Mouse (Mus musculus): ENCODE data around the gene Ggcx. TPM values are rescaled to one million over a fixed set of nuclear protein-coding genes. Genes with fewer than 3 reads are reported as not detected.

Ggcx gene
- total RNA-seq (2021) = 10 to 100 TPM; 20.3 to 20.5 TPM
- long read RNA-seq, partial matches to known transcripts = 0 of 3 reads
- long read RNA-seq, other reads (novel, unspliced or antisense) = 1 of 3 reads

DNA sequence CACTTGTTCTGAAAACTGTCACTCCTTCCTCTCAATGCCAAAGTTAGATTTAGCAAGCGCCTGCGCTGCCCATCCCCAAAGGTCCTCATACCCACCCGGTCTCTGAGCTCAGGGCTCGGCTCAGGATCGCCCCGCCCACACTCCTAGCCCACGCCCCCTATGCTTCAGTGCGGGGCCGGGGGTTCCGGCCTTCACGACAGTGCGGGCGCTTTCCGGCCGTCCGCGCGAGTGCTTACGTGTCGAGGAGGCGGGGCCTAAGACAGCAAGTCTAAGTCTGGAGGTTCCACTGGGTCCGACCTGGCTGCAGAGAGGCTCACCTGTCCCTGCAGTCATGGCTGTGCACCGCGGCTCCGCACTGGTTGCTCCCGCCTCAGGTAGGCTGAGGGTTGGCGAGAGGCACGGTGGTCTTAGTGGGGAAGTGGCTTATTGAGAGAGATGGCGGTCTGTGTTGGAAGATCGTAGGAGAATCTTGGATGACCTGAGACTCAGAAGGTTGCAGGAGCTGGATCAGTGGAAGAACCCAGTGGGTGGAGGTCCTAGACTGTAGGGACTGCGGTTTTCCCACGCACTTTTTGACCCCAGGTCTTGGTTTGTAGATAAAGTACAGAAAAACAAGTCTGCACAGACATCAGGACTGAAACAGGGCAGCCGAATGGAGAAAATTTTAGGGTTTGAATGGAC, at the start of gene Ggcx:
TSS of gene Ggcx (plus strand) at position 233 of the 681 bp plus-strand sequence.
- peak; percentile 91 to 94 for DNase-seq (ENCODE audit: low spot score in 2 of 2)

DNA sequence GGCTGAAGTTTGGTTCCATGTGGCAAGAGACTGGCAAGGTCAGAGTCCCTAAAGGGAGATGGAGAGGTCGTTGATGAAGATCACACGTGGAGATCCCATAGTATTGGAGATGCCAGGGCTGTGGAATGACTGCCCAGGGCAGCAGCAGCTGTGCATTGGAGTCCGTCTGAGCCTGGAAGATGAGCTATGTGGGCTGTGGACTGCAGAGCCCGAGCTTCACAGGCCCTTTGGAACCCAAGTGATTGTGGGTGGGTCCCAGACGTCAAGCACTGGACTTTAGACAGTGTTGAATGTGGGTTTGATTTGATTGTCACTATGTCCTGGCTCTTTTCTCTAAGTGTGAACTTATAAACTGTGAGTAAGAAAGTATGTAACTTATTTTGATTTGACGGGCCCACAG, 49.1 kb upstream of the Ggcx start:
- DNase-seq (ENCODE audit: low spot score in 2 of 2) = no peak

DNA sequence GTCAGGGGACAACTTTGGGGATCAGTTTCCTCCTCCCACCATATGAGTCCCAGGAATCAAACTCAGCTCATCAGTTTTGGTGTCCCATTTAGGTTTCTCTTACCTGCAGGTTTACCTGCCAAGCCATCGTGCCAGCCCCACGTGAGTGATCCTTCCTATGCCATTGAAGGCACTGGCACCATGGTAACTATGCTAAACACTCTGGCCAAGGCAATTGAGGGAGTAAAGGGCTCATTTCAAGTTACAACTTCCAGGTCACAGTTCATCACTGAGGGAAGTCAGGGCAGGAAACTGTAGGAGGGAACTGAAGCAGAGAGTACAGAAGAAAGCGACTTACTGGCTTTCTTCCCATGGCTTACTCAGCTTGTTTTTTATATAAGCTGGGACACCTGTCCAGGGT, 47.8 kb upstream of the Ggcx start:
- DNase-seq (ENCODE audit: low spot score in 2 of 2) = no peak

DNA sequence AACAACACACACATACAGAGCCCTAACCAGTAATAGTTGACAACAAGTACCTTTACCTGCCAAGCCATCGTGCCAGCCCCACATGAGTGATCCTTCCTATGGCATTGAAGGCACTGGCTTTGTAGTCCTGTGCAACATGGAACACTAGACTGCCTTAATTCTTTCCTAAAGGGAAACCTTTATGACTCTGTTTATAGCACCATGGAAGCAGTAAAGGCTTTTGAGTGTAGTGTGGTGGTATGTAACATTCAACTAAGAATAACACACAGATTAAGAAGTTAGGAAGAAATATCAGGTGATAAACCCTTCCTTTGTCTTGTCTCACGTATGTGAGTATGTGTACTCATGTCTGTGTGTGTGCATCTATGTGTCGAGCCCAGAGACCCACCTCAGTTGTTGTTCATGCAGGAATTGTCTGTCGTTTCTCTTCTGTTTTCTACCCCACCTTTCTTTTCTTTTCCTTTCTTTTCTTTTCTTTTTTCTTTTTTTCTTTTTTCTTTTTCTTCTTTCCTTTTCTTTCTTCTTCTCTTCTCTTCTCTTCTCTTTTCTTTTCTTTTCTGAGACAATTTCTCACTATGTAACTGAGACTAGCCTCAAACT, 47.2 kb upstream of the Ggcx start, which contains the start of gene Rnf181:
TSS of gene Rnf181 (minus strand) at position 113 of the 600 bp plus-strand sequence.
- DNase-seq (ENCODE audit: low spot score in 2 of 2) = no peak

DNA sequence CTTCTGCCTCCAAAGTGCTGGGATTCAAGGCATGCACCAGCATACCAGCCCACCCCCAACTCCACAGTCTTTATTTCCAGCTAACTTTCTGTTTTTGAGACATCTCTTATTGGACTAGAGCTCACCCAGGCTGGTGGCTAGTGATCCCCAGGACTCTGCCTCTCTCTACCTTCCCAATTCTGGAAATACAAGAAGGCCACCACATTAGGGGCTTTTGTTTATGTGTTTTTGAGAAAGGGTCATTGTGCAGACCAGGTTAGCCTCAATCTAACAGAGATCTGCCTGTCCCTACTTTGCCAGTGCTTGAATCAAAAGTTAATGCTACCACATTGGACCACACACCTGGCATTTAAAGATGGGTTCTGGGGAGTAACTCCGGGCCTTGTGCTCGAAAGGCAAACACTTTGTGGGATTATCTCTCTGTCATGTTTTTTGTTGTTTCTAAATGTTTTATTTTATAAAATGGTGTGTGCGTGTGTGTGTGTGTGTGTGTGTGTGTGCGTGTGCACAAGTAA, 46.6 kb upstream of the Ggcx start:
- no peak for DNase-seq (ENCODE audit: low spot score in 2 of 2)

DNA sequence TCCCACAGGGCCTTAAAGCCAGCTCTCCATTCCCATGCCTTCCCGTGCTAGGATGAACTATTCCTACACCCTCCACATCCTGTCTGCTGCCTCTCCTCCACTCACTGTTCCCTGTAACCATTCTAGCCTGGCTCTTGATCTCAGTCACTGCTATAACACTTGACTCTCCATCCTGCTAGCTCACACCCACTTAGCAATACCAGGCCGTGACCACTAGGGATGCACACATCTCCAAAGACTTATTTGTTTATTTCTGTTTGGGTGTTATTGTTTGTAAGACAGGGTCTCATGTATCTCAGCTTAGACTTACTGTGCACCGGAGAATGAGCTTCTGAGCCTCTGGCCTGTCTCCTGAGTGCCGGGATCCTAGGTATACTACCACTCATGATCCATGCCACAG, 44.6 kb upstream of the Ggcx start:
- no peak for DNase-seq (ENCODE audit: low spot score in 2 of 2)

DNA sequence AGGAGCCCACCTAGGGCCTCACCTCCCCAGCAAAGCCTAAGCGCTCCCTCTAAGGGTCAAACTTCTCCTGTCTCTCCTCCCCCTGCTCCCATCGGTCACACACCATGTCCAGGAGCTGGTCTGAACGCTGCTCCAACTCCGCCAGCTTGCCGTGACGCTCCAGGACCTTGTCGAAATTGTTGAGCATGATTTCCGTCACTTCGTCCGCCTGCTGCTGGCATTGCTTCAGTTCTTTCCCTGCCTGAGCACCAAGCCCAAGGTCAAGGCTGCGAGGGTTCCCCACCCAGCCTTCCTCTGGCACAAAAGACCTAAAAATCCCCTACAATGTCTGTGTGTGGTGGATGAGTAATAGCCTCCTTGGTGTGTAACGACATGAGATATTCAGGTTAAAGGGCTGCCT, 44.0 kb upstream of the Ggcx start:
- no peak for DNase-seq (ENCODE audit: low spot score in 2 of 2)

DNA sequence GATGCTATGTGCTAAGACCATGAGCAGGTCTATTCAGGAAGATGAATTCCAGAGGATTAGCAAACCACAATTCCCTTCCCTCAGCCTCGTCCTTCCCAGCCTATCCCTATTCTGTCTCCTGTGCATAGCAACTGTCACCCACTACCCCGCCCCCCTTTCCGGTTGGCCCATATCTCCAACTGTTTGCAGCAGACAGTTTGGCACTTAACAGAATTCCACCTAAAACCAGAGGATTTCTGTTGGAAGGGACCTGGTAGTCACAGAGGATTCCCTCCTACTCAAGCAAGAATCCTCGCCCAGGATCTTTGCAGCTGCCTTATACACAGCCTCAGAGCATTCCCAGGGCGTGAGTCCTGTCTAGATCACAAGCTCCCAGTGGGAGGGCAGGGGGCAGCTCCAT, 43.0 kb upstream of the Ggcx start:
- DNase-seq (ENCODE audit: low spot score in 2 of 2) = peak in 1 of 2 experiments; percentile 40

DNA sequence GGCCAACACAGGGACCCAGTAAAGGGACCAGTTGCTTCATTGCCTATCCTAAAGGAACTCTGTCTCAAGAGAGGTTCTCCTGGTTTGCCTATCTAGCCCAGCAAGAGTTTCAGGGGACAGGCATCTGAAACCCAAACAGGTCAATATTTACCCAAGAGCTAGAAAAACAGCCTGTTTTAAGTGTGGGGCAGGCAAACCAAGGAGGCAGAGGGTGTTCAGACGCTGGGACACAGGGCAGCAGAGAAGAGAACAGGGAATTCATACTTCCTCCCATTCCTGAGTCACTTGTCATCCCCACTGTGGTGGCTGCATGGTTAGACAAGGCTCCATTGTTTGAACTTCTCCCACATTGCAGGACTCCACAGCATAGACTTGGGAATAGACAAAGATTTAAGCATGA, 42.5 kb upstream of the Ggcx start:
- no peak for DNase-seq (ENCODE audit: low spot score in 2 of 2)

DNA sequence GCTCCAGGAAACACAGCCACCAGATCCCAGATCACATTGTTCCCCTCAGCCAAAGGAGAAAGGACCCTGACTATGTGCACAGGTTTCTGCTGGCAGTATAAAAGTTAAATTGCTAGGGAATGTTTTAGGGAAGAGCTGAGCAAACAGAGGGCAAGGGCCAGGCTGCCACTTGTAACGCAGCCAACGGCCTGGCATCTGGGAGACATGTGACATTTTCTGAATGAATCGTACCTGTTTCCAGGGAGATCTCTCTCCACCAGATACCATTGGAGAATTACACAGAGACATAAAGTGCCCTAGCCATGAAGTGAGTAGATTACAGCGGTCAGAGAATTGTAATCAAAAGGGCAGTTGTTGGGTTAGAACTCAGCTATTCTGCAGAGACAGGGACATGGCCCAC, 40.9 kb upstream of the Ggcx start:
- no peak for DNase-seq (ENCODE audit: low spot score in 2 of 2)

DNA sequence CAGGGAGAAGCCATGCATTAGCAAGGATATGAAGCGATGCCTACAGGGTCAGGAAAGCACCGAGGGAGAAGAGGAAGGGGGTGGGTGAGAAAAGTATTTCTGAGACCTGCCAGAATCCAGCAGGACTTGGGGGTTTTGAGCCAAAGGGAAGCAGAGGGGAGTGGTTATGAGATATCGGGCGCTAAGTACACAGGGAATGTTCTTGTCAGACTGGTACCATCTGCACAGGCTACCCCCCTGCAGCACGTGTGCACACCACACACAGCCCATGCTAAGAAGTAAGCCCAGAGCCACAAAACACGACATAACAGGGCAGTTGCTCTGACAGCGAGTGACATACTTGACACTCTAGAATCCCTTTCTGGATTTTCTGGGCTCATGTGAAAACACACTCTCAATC, 39.9 kb upstream of the Ggcx start:
- DNase-seq (ENCODE audit: low spot score in 2 of 2) = no peak

DNA sequence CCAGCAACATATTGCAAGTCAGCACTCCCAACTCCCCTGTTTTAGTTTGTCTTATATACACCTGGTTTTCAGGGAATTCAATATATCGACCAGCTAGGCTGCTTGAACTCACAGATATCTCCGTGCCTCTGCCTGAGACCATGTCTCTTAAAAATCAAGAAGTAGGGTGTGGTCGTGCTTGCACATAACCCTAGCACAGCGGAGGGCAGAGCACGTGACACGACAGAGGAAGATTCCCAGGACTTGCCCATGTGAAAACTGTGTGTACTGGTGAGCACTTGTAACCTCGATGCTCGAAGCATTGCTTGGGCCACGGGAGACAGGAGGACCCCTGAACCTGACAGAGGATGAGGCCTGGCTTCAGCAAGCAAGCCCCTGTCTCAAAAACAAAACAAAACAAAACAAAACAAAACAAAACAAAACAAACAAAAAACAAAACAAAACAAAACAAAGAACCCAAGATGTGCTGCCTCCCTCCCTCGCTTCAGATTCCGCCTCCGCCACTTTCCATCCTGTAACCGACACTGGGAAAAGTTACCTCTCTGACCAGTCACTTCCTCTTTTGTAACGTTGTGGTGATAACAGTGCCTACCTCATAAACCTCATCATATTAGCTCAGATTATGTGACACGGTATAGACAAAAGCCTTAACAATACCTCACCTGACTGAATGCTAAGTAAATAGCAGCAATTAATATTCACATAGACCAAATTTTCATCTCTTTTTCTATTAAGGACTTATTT, 39.1 kb upstream of the Ggcx start:
- DNase-seq (ENCODE audit: low spot score in 2 of 2) = no peak

DNA sequence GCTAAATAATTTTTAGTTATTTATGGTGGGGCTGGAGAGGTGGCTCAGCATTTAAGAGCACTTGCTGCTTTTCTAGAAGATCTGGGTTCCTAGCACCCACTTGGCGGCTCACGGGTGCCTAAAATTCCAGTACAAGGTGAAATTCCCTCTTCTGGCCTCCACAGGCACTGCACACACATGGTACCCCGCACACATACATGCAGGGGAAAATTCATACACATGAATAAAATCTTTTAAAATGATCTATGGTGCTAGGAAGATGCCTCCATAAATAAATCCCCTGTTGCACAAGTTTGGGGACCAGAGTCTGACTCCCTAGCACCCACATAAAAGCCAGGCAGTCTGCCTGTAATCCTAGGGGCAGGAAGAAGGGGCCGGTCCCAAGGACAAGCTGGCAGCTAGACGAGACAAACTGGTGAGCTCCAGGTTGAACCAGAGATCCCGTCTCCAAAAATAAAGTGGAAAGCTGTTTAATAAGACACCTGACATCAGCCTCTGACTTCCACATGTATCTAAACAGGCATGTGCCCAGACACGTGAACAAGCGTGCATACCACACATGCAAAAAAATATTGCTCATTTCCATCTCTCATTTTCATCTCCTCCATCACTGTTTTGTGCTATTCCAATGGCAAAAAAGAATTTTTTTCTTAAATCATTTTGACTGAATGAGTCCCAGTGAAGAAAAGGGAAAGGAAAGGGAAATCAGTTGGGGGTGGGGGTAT, 35.4 kb upstream of the Ggcx start:
- DNase-seq (ENCODE audit: low spot score in 2 of 2) = no peak

DNA sequence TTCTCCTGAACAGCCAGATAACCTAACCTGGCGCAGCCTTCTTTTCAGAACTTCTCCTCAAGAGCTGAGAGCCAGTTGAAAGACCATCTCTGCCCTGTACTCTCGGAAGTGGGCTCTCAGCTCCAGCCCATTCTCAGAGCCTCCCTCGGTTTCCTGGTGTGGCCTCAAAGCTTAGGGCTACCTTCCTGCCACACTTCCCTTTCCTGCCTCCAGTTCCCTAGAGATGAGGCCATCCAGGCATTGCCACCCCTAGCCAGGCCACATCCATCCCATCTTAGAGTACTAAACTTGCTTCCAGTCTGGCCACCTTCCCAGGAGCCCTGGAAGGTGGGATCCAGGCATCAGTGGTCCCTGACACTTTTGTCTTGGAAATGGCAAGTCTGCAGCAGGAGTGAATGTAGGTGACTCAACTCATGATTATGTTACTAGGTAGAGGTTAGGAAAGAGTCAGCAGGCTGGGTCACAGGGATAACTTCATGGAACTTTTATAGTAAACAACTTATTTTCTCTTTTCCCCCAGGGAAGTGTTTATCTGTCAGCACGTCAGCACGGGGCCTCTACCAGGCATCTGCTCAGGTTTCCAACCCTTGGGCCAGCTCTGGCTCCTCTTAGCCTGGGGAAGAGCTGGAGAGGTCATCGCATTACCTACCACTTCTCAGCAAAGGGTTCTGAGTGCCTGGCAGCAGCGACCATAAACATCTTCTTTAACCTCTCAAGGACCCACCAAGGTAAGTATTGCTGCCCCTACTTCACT, 34.6 kb upstream of the Ggcx start:
- DNase-seq (ENCODE audit: low spot score in 2 of 2) = no peak

DNA sequence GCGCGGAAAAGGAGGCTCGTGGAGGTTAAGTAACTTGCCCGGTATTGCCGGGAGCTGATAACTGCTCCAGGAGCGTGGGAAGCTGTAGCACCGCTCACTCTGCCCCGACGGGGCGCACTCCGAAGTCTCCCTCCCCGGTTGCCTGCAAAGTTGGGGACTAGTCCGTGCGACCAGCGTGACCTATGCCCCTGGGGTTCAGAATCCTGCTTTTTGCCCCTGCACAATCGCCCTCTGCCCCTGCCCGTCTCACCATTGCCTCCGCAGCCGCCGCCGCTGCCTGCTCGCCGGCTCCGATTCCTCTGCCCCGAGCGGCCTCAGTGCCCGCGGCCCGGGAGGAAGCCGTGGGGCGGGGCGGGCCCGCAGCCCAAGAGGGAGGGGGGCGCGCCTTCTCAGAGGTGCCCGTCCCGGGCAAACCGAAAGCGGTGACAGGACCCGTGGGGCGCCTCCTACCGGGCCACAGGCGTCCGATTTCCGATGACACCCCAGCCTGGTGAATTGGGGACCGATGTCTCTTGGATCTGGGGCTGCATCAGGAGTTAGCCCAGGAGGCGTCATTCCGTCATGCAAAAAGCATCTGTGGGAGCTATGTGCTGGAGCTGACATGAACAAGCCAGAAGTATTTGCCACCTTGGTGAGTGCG, 33.9 kb upstream of the Ggcx start, which contains the start of gene Vamp5:
TSS of gene Vamp5 (minus strand) at position 338 of the 640 bp plus-strand sequence.
- peak in 1 of 2 experiments; percentile 68 for DNase-seq (ENCODE audit: low spot score in 2 of 2)

DNA sequence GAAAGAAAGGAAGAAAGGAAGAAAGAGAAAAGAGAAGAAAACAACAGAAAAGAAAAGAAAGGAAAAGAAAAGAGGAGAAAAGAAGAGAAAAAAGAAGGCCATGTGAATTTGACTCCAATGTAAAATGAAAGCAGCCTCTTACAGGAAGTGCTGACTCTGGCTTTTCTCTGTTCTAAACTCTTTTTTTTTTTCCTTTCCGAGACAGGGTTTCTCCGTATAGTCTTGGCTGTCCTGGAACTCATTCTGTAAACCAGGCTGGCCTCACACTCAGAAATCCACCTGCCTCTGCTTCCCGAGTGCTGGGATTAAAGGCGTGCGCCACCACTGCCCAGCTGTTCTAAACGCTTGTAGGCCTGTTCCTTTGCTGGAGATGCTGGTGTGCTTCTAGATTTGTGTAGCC, 31.6 kb upstream of the Ggcx start:
- DNase-seq (ENCODE audit: low spot score in 2 of 2) = no peak

DNA sequence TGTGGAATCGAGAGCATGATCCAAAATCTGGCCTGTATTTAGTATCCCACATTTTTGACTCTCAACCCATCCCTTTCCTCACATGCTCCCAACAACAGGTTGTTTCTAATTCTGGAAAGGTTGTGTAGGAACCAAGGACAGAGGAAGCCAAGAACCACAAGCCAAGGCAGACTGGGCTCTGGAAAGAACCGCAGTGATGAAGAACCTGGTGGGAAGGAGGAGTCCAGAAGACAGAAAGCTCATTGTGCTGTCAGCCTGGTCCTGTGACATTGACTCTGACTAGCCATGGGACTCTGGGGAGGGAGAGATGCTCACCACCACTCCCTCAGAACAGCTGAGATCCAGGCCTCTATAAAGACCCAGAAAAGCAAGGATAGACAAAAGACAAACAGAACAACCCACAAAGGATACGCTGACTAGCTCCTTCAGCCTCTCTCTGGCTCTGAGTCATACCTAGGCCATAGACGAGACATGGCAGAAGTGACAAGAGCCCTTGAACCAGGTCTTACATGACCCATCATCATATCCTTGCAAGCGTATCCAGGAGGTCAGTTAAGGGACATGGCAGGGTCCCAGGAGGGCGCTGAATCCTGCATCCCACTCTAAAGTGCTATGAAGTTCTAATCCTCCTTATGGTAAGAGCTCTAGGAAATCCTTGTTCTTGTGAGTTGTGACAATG, 30.8 kb upstream of the Ggcx start:
- no peak for DNase-seq (ENCODE audit: low spot score in 2 of 2)

DNA sequence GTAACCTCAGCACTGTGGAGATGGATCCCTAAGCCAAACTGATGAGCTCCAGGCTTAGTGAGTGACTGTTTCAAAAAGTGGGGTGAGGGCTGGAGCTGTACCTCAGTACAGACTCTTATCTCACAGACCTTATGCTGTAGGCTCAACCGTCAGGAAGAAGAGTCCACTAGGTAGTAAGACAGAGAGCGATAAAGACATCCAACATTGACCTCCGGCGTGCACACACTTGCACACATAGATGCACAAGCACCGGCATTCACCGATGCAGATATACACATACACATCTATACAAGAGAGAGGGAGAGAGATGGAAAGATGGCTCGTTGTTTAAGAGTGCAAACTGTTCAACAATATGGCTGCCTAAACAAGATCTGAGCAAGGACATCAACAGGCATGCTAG, 30.2 kb upstream of the Ggcx start:
- DNase-seq (ENCODE audit: low spot score in 2 of 2) = no peak

DNA sequence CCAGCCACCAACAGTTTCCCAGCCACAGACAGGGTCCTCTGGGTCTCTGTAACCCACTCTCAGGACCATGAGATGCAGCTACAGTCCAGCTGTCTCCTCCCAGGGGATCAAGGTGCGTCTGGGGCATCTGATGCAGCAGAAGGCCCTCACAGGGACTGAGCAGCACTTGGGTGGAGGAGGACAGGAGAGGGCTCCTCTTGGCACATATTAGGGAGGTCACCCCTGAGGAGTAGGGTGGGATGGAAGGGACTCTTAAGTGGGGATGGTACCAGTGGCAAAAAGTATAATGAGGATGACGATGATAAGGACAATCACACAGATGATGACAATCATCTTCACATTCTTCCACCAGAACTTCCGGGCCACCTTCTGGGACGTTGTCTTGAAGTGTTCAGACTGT, 28.9 kb upstream of the Ggcx start:
- DNase-seq (ENCODE audit: low spot score in 2 of 2) = no peak

DNA sequence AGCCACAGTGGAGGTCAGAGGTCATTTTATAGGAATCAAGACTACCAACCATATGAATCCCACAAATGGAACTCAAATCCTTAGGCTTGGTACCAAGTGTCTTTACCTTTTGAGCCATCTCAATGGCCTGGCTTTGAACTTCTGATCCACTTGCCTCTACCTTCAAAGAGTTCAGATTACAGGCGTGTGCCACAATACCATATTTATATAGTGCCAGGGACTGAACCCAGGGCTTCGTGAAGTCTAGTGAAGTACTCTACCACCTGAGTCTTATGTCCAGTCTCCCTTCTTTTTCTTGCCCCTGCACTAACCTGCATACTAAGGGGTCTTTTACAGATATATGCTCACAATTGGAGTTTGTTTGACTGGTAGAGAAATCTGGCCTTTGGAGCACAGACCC, 27.5 kb upstream of the Ggcx start:
- DNase-seq (ENCODE audit: low spot score in 2 of 2) = no peak

Data from layer of hippocampus, postnatal 10 days (tissue).